Mouse (Mus musculus) megakaryocyte, embryonic 14.5 days (primary cell): ENCODE measurements around the gene Tmem260.

ENCODE experiments used
- FLI1 ChIP-seq: IDR thresholded peaks from 2 replicates; pipeline ENCODE4 v1.6.1; 2012; ENCODE audit warnings: low read length, inconsistent platforms, mixed read lengths
- GATA1 ChIP-seq: IDR thresholded peaks from 3 replicates; pipeline ENCODE4 v1.6.1; 2012; ENCODE audit warnings: mixed read lengths, low read length, inconsistent platforms, borderline replicate concordance

- TF ChIP-seq GATA1 (no peak), FLI1 (no peak)
Observed at GRCm38 (mm10) chr14:48421996-48422395, 23.9 kb upstream of the Tmem260 start.
